ENCODE assay signal across 9 mouse cellular contexts in genomic region chr1:33875691-33876090, GRCm38 (mm10). TPM values are rescaled to one million over a fixed set of nuclear protein-coding genes. Genes with fewer than 3 reads are reported as not detected.
DNase-seq lines count a peak whose midpoint lies in the region; ATAC-seq lines count a peak whose summit lies in the region.
"Had no signal": no experiment of that assay in that cellular context is flagged by ENCODE, and none has a peak within 500 bp of the region (broad histone marks: within the 10 kb centered on the region; RNA-seq: fewer than 3 reads in every experiment).

No protein-coding gene starts in this region.

- no peaks in the 10 kb centered on the region for H3K36me3 ChIP-seq in heart, embryonic 12.5 days
- H3K36me3 ChIP-seq: embryonic facial prominence, embryonic 12.5 days had no signal

- H3K27me3 ChIP-seq in heart, embryonic 12.5 days (replicated peaks) = no peaks in the 10 kb centered on the region
- H3K27me3 ChIP-seq: embryonic facial prominence, embryonic 12.5 days had no signal

- no peaks in the 10 kb centered on the region for H3K4me1 ChIP-seq in heart, embryonic 12.5 days (replicated peaks)
- H3K4me1 ChIP-seq: embryonic facial prominence, embryonic 12.5 days had no signal

- no peak for ATAC-seq in heart, embryonic 12.5 days (ENCODE audit: insufficient number of reproducible peaks, low FRiP score)

- H3K9ac ChIP-seq in heart, embryonic 12.5 days = no peak overlapping the region
- H3K9ac ChIP-seq: embryonic facial prominence, embryonic 12.5 days had no signal

- DNase-seq in heart, postnatal 4 days = peak; percentile 21
- DNase-seq in heart, postnatal 36 days = no peak
- peak; percentile 36 for DNase-seq in right cerebral cortex, postnatal 14 days
- no peak for DNase-seq in right cerebral cortex, postnatal 10 days (ENCODE audit: low spot score in 2 of 2)
- DNase-seq in brain, adult 2 months (ENCODE audit: low read depth, low spot score) = peak; percentile 43
- peak; percentile 12 for DNase-seq in natural killer cell, adult 2 months (ENCODE audit: low spot score in 2 of 2)
- no peak for DNase-seq in gastrocnemius, postnatal 14 days

- no peak overlapping the region for H3K4me2 ChIP-seq in heart, embryonic 12.5 days
- H3K4me2 ChIP-seq: embryonic facial prominence, embryonic 12.5 days had no signal

- H3K9me3 ChIP-seq in heart, embryonic 12.5 days (replicated peaks) = no peaks in the 10 kb centered on the region; the same call in none of the 2 replicates
- H3K9me3 ChIP-seq: embryonic facial prominence, embryonic 12.5 days had no signal

- H3K4me3 ChIP-seq in heart, embryonic 12.5 days = no peak overlapping the region
- H3K4me3 ChIP-seq: embryonic facial prominence, embryonic 12.5 days had no signal

- WGBS in heart, embryonic 12.5 days = 43% methylated on average over 6 of the region's 6 CpGs

- H3K27ac ChIP-seq in heart, embryonic 12.5 days (ENCODE audit: poor library complexity, severe bottlenecking) = no peak overlapping the region
- H3K27ac ChIP-seq: embryonic facial prominence, embryonic 12.5 days had no signal

- intact Hi-C loops in heart, postnatal 36 days (cut with DNase I) = no loop called here
- intact Hi-C loops in gastrocnemius, postnatal 14 days (cut with DNase I; ENCODE audit: low total_unique reads) = no loop called here

RNA-seq across cellular contexts. Expression of gene Bend6, which starts 31.9 kb away (rescaled TPM):
- 1 to 10 TPM; 4.5 to 6.8 TPM for total RNA-seq in heart, postnatal 4 days (2021)
- total RNA-seq in heart, postnatal 36 days (2021) = 1 to 10 TPM; 2.1 to 2.2 TPM
- polyA plus RNA-seq in heart, embryonic 12.5 days (2016; fragmentation: Nextera tagmentation; extraction: Ambion mirVana) = 5.6 and 5.9 TPM in 2 replicates
- total RNA-seq in gastrocnemius, postnatal 14 days (2021) = 1 to 10 TPM in 1 of 2 experiments, under 1 TPM in 1; 0.60 to 1.1 TPM

RNA-seq across cellular contexts. Expression of gene Dst, which starts 32.3 kb away (rescaled TPM):
- 100 to 1,000 TPM; 238 TPM for total RNA-seq in heart, postnatal 4 days (2021)
- total RNA-seq in heart, postnatal 36 days (2021) = 100 to 1,000 TPM; 392 to 396 TPM
- 28.4 TPM in 2 replicates for polyA plus RNA-seq in heart, embryonic 12.5 days (2016; fragmentation: Nextera tagmentation; extraction: Ambion mirVana)
- 100 to 1,000 TPM; 121 to 150 TPM for total RNA-seq in gastrocnemius, postnatal 14 days (2021)

Comparison
In these comparisons a context has a peak if more than half of its experiments do, and no peak if none do; other contexts are left out.
1. DNase-seq: peak in heart, postnatal 4 days (single experiment), right cerebral cortex, postnatal 14 days (single experiment), brain, adult 2 months (single experiment) and natural killer cell, adult 2 months (2 of 2); none in heart, postnatal 36 days (0 of 2), right cerebral cortex, postnatal 10 days (0 of 2) and gastrocnemius, postnatal 14 days (single experiment).